16 mouse cellular contexts compared by ENCODE assay signal in the genomic region with DNA sequence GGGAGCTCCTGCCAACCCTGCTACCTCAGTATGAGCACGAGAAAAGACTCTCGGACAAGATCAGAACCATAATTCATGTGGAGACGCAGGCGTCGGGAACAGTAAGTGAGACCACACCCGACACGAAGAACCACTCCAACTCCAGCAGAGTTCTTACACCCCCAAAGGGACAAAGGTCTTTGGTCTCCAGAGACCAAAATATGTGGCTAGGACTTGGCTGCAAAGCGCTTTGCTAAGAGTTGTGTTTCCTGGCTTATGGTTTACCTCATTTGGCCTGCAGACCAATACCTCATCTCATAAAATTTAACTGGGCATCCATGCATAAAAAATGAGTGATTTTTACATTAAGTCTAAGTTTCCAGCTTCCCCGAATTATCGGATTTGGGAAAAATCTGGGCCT.
"Had no signal": no experiment of that assay in that cellular context is flagged by ENCODE, and none has a peak within 500 bp of the region (broad histone marks: within the 10 kb centered on the region; RNA-seq: fewer than 3 reads in every experiment).

No protein-coding gene starts in this region.

- H3K4me3 ChIP-seq: left cerebral cortex, adult 2 months; limb, embryonic 13.5 days; liver, embryonic 13.5 days; lung, embryonic 15.5 days; midbrain, embryonic 12.5 days; neural tube, embryonic 13.5 days had no signal

- ATAC-seq: intestine, embryonic 16.5 days; midbrain, embryonic 16.5 days had no signal

- H3K36me3 ChIP-seq: limb, embryonic 13.5 days; liver, embryonic 13.5 days; lung, embryonic 15.5 days; midbrain, embryonic 12.5 days; neural tube, embryonic 13.5 days had no signal

- H3K9ac ChIP-seq: limb, embryonic 13.5 days; liver, embryonic 13.5 days; liver, postnatal 0 days; lung, embryonic 15.5 days; midbrain, embryonic 12.5 days; neural tube, embryonic 13.5 days had no signal

- H3K27ac ChIP-seq: left cerebral cortex, adult 2 months; limb, embryonic 13.5 days; liver, embryonic 13.5 days; lung, embryonic 15.5 days; macrophage; midbrain, embryonic 12.5 days; neural tube, embryonic 13.5 days had no signal

- H3K9me3 ChIP-seq: limb, embryonic 13.5 days; liver, embryonic 13.5 days; lung, embryonic 15.5 days; midbrain, embryonic 12.5 days; neural tube, embryonic 13.5 days had no signal

- H3K4me2 ChIP-seq: limb, embryonic 13.5 days; liver, embryonic 13.5 days; lung, embryonic 15.5 days; midbrain, embryonic 12.5 days; neural tube, embryonic 13.5 days had no signal

- H3K4me1 ChIP-seq: liver, embryonic 13.5 days; lung, embryonic 15.5 days; midbrain, embryonic 12.5 days; neural tube, embryonic 13.5 days had no signal

- H3K27me3 ChIP-seq: limb, embryonic 13.5 days; liver, embryonic 13.5 days; lung, embryonic 15.5 days; midbrain, embryonic 12.5 days; neural tube, embryonic 13.5 days had no signal

- DNase-seq: liver, embryonic 13.5 days; liver, postnatal 0 days; lung, postnatal 14 days; retina, postnatal 1 day; right cerebral cortex, postnatal 4 days; spleen, adult 18-20 months; thymus, adult 18-20 months; thymus, postnatal 14 days had no signal
